Mouse (Mus musculus): ENCODE measurements around the gene Tom1l2. TPM values are rescaled to one million over a fixed set of nuclear protein-coding genes. Genes with fewer than 3 reads are reported as not detected.

Tom1l2 gene
- polyA plus RNA-seq, 1 experiment from 2014 or later = 18.9 TPM

DNA sequence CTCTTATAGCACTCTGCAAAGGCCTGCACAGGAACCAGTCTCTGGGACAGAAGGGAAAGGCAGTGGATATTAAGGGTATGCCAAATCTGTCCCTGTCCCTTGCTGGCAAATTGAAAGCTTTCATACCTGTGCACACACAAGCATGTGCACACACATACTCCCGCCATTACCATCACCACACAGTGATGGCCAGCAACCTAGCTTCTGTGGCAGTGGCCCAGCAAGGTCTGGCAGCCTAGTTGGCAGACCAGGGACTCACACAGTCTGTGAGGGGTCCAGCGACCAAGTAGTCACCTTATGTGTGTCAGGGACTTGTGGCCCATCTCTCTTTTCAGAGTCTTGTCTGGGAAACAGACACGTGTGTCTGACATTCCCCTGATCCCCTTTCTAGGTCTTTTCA lies 141.6 kb downstream of the Tom1l2 start:
- H3K36me3 ChIP-seq = peaks cover 22% of the 10 kb centered on the region
- no peaks in the 10 kb centered on the region for H3K27me3 ChIP-seq (ENCODE audit: low read depth, poor library complexity, severe bottlenecking)
- peak overlapping the region; percentile 91 for H3K27ac ChIP-seq
- no peak for DNase-seq (ENCODE audit: low spot score)
- WGBS = 71% methylated on average over 3 of the region's 3 CpGs
- peak overlapping the region; percentile 51; the same call in 1 of the 2 replicates for H3K4me3 ChIP-seq
- H3K9me3 ChIP-seq (replicated peaks) = no peaks in the 10 kb centered on the region
- H3K4me1 ChIP-seq = peaks cover 83% of the 10 kb centered on the region

DNA sequence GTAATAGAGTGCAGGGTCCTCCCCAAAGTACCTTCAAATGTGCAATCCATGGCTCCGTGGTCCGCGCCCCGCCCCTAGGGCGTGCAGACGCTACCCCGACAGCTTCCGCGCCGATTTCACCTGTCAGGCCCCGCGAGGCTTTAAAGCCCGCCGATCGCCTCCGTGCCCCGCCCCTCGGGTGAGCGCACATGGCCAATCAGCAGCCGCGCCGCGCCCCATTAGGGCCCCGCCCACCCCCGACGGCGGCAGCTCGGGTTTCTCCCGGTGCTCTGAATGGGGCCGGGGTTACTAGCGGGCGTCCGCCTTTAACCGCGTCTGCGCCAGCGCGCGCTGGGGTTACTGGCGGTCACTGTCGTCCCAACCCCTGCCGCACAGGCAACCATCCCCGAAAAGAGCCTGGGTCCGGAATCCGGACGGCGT lies 142.4 kb downstream of the Tom1l2 start:
- H3K27ac ChIP-seq = peak overlapping the region; percentile 91
- under 1% methylated on average over 46 of the region's 47 CpGs for WGBS
- H3K27me3 ChIP-seq (ENCODE audit: low read depth, poor library complexity, severe bottlenecking) = no peaks in the 10 kb centered on the region
- peaks cover 26% of the 10 kb centered on the region for H3K36me3 ChIP-seq
- H3K4me3 ChIP-seq = peak overlapping the region; percentile 51
- no peaks in the 10 kb centered on the region for H3K9me3 ChIP-seq (replicated peaks)
- DNase-seq (ENCODE audit: low spot score) = peak; percentile 99
- peaks cover 81% of the 10 kb centered on the region for H3K4me1 ChIP-seq

DNA sequence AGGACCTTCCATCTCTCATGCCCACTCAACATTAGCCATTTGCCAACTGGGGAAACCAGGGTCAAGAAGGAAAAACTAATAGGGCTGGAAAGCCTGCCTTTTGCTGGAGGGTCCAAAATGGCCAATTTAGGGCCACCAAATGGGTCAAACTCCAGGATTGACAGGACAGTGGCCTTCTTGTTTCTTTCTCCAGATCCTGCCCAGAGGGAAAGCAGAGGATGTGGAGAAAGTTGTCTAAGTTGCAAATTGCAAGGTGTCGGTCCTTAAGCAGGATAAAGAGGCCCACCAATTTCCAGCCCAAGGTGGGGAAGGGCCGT lies 142.8 kb downstream of the Tom1l2 start:
- WGBS = 7% methylated on average over 2 of the region's 2 CpGs
- Histone ChIP-seq H3K27me3 (ENCODE audit: low read depth, poor library complexity, severe bottlenecking) (no peaks in the 10 kb centered on the region), H3K4me1 (peaks cover 81% of the 10 kb centered on the region), H3K9me3 (replicated peaks) (no peaks in the 10 kb centered on the region), H3K4me3 (peak overlapping the region; percentile 51), H3K36me3 (peaks cover 30% of the 10 kb centered on the region), H3K27ac (peak overlapping the region; percentile 91)
- no peak for DNase-seq (ENCODE audit: low spot score)

DNA sequence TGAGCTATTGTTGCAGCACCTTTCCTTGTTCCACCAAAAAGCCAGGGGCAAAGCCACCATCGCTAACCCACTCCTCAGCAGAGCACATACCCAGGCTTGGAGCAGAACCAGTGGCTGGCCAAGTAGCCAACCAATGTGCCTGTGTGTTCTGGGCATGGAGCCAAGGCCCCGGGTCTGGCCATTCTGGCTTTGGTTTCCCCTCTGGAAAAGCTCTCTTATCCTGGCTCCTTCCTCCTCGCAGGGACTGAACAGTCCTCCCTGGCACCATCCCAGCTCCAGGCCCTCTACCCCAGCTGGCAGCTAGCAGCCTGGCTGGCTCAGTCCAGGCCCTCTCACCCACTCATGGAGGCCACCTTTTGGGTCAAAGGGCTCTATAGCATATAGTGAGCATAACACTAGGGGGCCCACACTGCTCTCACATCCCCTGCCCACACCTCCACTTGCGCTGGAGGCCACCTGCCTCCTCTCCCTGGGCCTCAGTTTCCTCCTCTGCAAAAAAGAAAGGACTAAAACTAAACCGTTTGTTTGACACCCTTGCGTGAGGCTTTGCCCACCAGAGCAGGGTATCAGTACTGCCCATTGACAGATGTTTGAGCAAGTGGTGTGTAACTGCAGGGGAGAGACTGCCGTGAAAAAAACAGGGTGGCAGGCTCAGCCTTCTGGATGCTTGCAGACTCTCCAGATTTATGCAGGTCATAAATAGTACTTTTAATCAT lies 143.3 kb downstream of the Tom1l2 start:
- H3K36me3 ChIP-seq = peaks cover 35% of the 10 kb centered on the region
- no peaks in the 10 kb centered on the region for H3K9me3 ChIP-seq (replicated peaks)
- DNase-seq (ENCODE audit: low spot score) = no peak
- peaks cover 81% of the 10 kb centered on the region for H3K4me1 ChIP-seq
- WGBS = 69% methylated on average over 7 of the region's 7 CpGs
- H3K27me3 ChIP-seq (ENCODE audit: low read depth, poor library complexity, severe bottlenecking) = no peaks in the 10 kb centered on the region
- H3K27ac ChIP-seq = peak overlapping the region; percentile 91
- H3K4me3 ChIP-seq = peak overlapping the region; percentile 51

DNA sequence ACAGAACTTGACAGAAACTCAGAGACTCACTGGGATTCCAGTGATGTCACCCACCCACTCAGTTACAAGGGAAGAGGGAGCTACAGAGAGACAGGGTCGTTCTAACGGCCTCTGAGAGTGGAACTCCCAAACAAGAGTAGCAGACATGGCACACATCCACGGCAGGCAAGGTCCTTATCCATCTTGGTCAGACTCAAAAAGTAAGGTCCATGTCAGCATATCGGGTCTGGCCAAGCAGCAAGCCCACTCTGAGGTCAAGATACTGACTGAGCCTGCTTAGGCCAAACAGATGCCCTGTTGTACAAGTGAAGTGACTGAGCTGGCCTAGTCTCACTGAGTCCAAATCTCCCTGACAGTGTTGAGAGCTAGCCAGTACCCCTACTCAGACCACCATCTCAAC lies 144.0 kb downstream of the Tom1l2 start:
- H3K9me3 ChIP-seq (replicated peaks) = no peaks in the 10 kb centered on the region
- H3K36me3 ChIP-seq = peaks cover 42% of the 10 kb centered on the region
- H3K27me3 ChIP-seq (ENCODE audit: low read depth, poor library complexity, severe bottlenecking) = no peaks in the 10 kb centered on the region
- peak overlapping the region; percentile 91 for H3K27ac ChIP-seq
- H3K4me3 ChIP-seq = peak overlapping the region; percentile 51
- H3K4me1 ChIP-seq = peaks cover 77% of the 10 kb centered on the region
- 71% methylated on average over 4 of the region's 4 CpGs for WGBS
- no peak for DNase-seq (ENCODE audit: low spot score)

DNA sequence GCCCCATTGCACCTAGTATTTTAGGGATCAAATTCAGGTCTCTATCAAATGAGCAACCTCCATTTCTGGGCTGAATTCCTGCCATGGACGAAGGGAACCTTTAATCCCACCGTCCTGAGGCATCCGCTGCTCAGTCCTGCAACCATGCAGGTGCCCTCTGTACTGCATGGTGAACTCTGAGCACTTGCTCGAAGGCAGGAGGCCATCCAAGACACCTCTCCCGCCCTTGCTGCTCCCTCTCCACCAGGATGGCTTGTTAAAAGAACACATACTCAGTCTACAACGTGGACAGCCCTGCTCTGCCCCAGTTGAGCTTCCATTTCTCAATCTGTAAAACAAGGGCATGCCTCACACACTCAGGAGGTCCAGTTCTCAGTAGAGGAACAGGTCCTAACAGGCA lies 144.5 kb downstream of the Tom1l2 start:
- H3K27me3 ChIP-seq (ENCODE audit: low read depth, poor library complexity, severe bottlenecking) = no peaks in the 10 kb centered on the region
- DNase-seq (ENCODE audit: low spot score) = no peak
- H3K4me3 ChIP-seq = peak overlapping the region; percentile 51
- peaks cover 47% of the 10 kb centered on the region for H3K36me3 ChIP-seq
- peak overlapping the region; percentile 91 for H3K27ac ChIP-seq
- H3K9me3 ChIP-seq (replicated peaks) = no peaks in the 10 kb centered on the region
- WGBS = 73% methylated on average over 6 of the region's 6 CpGs
- peaks cover 72% of the 10 kb centered on the region for H3K4me1 ChIP-seq

DNA sequence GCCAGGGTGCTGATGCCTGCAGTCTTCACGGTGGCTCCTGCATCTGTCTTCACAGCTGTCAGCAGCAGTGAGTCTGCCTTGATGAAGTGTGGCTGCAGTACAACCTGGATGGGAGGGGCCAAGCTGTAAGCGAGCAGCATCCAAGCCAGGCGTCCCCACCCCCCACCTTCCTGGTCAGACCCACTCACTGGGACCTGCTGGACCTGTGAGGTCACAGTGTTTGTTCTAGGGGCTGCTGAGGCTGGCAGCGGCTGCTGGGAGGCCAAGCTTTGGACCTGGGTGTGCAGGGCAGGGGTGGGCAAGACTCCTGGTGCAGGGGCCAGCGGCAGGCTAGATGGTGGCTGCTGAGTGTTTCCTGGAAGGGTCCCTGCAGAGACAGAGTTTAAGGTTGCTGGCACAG lies 146.5 kb downstream of the Tom1l2 start:
- Histone ChIP-seq H3K36me3 (peaks cover 67% of the 10 kb centered on the region), H3K4me1 (peaks cover 56% of the 10 kb centered on the region), H3K27ac (peak overlapping the region; percentile 91; the same call in 1 of the 2 replicates), H3K27me3 (ENCODE audit: low read depth, poor library complexity, severe bottlenecking) (no peaks in the 10 kb centered on the region), H3K4me3 (no peak overlapping the region), H3K9me3 (replicated peaks) (no peaks in the 10 kb centered on the region)
- 69% methylated on average over 5 of the region's 5 CpGs for WGBS
- DNase-seq (ENCODE audit: low spot score) = no peak

- Histone ChIP-seq H3K36me3 (peaks cover 79% of the 10 kb centered on the region), H3K27ac (no peak overlapping the region), H3K4me1 (peaks cover 56% of the 10 kb centered on the region), H3K27me3 (ENCODE audit: low read depth, poor library complexity, severe bottlenecking) (no peaks in the 10 kb centered on the region), H3K4me3 (no peak overlapping the region), H3K9me3 (replicated peaks) (no peaks in the 10 kb centered on the region)
- 90% methylated on average over 12 of the region's 12 CpGs for WGBS
- no peak for DNase-seq (ENCODE audit: low spot score)
These were observed 147.7 kb downstream of the Tom1l2 start for GRCm38 (mm10) chr11:60205026-60205425.

- Histone ChIP-seq H3K27me3 (ENCODE audit: low read depth, poor library complexity, severe bottlenecking) (no peaks in the 10 kb centered on the region), H3K4me3 (no peak overlapping the region), H3K4me1 (peaks cover 41% of the 10 kb centered on the region), H3K36me3 (peaks cover 94% of the 10 kb centered on the region), H3K9me3 (replicated peaks) (no peaks in the 10 kb centered on the region), H3K27ac (no peak overlapping the region)
- 96% methylated on average over 26 of the region's 26 CpGs for WGBS
- DNase-seq (ENCODE audit: low spot score) = no peak
These were observed 149.7 kb downstream of the Tom1l2 start for GRCm38 (mm10) chr11:60202710-60203638.

DNA sequence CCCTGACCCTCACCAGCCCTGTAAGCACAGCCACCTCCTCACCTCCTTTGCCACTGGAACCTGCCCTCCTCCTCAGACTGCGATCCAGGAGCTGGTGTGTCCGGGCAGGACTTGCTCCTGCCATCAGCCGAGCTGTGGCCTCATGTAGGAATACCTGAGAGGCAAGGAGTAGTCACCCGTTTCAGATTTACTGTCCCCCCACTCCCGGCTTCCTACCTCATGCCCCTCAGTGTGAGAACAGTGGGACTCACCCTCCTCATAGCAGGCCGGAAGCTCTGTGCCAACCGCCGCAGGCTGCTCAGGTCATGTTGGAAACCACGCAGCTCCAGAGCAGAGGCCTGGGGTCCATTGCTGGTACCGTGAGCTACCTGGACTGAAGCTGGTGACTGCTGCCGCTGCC lies 152.3 kb downstream of the Tom1l2 start:
- 91% methylated on average over 11 of the region's 11 CpGs for WGBS
- H3K36me3 ChIP-seq = peaks cover 98% of the 10 kb centered on the region
- peak overlapping the region; percentile 10; the same call in 1 of the 2 replicates for H3K27ac ChIP-seq

DNA sequence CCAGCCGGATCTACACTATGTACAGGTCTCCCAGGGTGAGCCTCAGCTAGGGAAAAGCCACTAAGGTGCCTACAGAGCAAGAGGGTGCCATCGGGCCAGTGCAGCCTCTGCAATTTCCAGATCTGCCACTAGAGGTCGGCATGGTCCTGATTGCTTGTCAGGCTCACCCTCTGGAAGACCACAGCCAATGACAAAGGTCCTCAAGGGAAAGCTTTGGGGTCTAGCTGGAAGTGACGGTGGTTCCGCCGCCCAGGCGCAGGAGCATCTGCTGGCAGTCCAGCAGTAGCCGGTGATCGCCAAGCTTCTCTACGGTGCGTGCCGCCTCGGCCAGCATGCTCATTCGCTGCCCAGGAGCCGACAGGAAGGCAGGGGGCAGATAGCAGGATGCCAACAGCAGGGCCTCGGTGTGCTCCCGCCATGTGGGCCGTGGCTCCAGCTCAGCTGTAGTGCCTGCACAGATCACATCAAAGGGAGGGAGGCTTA lies 153.0 kb downstream of the Tom1l2 start:
- no peaks in the 10 kb centered on the region for H3K27me3 ChIP-seq (ENCODE audit: low read depth, poor library complexity, severe bottlenecking)
- 22% methylated on average over 18 of the region's 18 CpGs for WGBS
- peaks cover 98% of the 10 kb centered on the region for H3K36me3 ChIP-seq
- H3K9me3 ChIP-seq (replicated peaks) = peaks cover under 1% of the 10 kb centered on the region; the same call in 1 of the 2 replicates
- peak overlapping the region; percentile 70 for H3K27ac ChIP-seq
- H3K4me1 ChIP-seq = peaks cover 21% of the 10 kb centered on the region
- H3K4me3 ChIP-seq = no peak overlapping the region
- peak; percentile 93 for DNase-seq (ENCODE audit: low spot score)

More for the DNA sequence above, 152.3 kb downstream of the Tom1l2 start:
- Histone ChIP-seq H3K27me3 (ENCODE audit: low read depth, poor library complexity, severe bottlenecking) (no peaks in the 10 kb centered on the region), H3K4me1 (peaks cover 21% of the 10 kb centered on the region), H3K4me3 (no peak overlapping the region), H3K9me3 (replicated peaks) (no peaks in the 10 kb centered on the region)
- no peak for DNase-seq (ENCODE audit: low spot score)

DNA sequence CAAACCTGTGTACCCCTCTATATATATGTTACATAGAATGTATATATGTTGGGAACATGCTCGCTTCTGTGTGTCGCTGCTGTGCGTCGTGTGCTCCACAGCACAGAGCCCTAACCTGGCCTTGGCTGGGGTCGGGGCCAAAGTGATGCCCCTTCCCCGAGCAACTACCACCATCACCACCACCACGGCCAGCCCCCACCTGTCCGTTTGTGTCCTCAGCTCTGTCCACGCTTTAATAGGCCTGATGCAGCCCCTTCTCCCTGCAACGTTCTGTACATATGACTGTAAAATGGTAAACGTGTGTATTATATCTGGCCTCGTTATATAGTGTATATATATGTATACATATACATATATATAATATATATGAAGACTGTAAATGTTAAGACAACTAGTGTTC lies 154.1 kb downstream of the Tom1l2 start:
- Histone ChIP-seq H3K27ac (no peak overlapping the region), H3K4me3 (no peak overlapping the region)
- WGBS = 92% methylated on average over 12 of the region's 12 CpGs

More for the DNA sequence above, 154.1 kb downstream of the Tom1l2 start:
- DNase-seq (ENCODE audit: low spot score) = no peak
- Histone ChIP-seq H3K27me3 (ENCODE audit: low read depth, poor library complexity, severe bottlenecking) (no peaks in the 10 kb centered on the region), H3K9me3 (replicated peaks) (peaks cover 5% of the 10 kb centered on the region; the same call in 1 of the 2 replicates), H3K36me3 (peaks cover 98% of the 10 kb centered on the region), H3K4me1 (peaks cover 21% of the 10 kb centered on the region)

Measured in limb, embryonic 10.5 days (tissue).